Mouse (Mus musculus): ENCODE measurements at regions not wholly inside any gene's neighbourhood (a gene's known extent, or its start where the extent isn't known, plus 50 kb on each side); places are given as distances from the start of the nearest gene placed in this dataset.
A peak's percentile ranks its signal among the peaks of the same experiment; 100 is the strongest.

DNA sequence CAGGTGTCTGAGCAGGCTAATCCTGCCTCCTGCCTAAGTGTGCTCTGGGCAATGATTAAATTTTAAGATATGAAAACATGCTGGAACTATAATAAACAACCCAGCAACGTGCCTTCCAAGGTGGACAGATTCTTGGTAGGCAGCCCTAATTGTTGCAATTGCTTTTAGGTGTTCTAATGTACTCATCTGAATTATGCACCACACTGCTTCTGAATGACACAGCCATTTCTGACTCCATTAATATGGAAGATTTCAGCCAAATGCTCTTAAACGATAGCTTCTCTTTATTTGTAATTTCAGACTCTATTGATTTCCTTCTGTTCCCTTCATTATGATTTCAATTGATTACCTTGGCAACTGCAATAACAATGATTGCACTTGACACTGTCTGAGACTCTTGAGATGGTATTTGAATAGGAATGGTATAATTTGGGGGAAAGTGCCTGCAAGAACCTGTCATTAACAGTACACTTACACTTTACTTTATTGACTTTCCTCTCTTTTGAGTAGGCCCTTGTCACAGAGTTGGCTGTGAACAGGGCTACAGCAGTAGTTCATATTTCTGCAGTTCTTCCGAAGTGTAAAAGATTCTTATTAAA, 422.8 kb upstream of the Dmac1 start:
- no peak overlapping the region for H3K27ac ChIP-seq
- no peak overlapping the region for H3K4me2 ChIP-seq (ENCODE audit: low read length)
- no peaks in the 10 kb centered on the region for H3K27me3 ChIP-seq (ENCODE audit: insufficient read depth, low read length)
- 74% methylated on average over 3 of the region's 3 CpGs for WGBS
- no peak for TF ChIP-seq CTCF (IDR thresholded peaks at IDR 0.05; ENCODE audit: low read depth)
- no peaks in the 10 kb centered on the region for H3K4me1 ChIP-seq (replicated peaks; ENCODE audit: insufficient read depth, low read length)
- no peaks in the 10 kb centered on the region for H3K36me3 ChIP-seq (ENCODE audit: insufficient read depth, low read length)
- H3K4me3 ChIP-seq (replicated peaks; ENCODE audit: low read depth, low read length) = no peak overlapping the region
- ATAC-seq (replicated peaks; ENCODE audit: low FRiP score, low read depth) (no peak), DNase-seq (ENCODE audit: low spot score) (no peak)
- H3K9me3 ChIP-seq (replicated peaks; ENCODE audit: low read length) = no peaks in the 10 kb centered on the region
- no peak overlapping the region for H3K9ac ChIP-seq (ENCODE audit: low read depth, low read length)

DNA sequence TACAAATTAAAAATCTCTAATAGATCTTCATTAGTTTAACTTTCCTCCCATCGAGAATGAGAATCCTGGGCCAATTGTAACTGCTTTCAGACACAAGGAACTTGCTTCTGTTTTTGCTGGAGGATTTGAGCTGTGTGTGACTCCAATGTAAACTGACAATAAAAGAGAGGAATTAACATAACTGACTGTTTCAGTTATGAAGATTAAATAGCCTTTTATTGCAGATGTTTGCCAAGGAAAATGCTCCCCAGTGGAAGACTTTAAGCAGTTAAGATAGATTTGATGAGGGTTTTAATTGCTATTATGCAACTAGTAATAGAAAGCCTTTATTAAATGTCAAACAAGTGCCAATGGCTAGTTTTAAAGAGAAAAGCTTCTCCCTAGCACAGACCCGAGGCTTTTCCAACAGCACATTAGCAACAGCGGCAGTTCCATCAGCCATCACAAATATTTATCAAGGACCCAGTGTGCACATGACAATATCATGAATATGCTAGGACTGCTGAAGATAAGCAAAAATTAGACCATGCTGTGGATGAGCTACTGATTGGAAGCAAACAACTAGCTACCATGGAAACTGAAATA, 398.6 kb upstream of the Dmac1 start:
- H3K4me1 ChIP-seq (replicated peaks; ENCODE audit: insufficient read depth, low read length) = no peaks in the 10 kb centered on the region
- DNase-seq (ENCODE audit: low spot score) (peak; percentile 2), ATAC-seq (replicated peaks; ENCODE audit: low FRiP score, low read depth) (no peak)
- no peak for TF ChIP-seq CTCF (IDR thresholded peaks at IDR 0.05; ENCODE audit: low read depth)
- H3K9me3 ChIP-seq (replicated peaks; ENCODE audit: low read length) = no peaks in the 10 kb centered on the region
- H3K27me3 ChIP-seq (ENCODE audit: insufficient read depth, low read length) = no peaks in the 10 kb centered on the region
- H3K4me2 ChIP-seq (ENCODE audit: low read length) = no peak overlapping the region
- no peak overlapping the region for H3K9ac ChIP-seq (ENCODE audit: low read depth, low read length)
- H3K36me3 ChIP-seq (ENCODE audit: insufficient read depth, low read length) = no peaks in the 10 kb centered on the region
- no peak overlapping the region for H3K4me3 ChIP-seq (replicated peaks; ENCODE audit: low read depth, low read length)
- 69% methylated on average over 3 of the region's 3 CpGs for WGBS
- no peak overlapping the region for H3K27ac ChIP-seq

DNA sequence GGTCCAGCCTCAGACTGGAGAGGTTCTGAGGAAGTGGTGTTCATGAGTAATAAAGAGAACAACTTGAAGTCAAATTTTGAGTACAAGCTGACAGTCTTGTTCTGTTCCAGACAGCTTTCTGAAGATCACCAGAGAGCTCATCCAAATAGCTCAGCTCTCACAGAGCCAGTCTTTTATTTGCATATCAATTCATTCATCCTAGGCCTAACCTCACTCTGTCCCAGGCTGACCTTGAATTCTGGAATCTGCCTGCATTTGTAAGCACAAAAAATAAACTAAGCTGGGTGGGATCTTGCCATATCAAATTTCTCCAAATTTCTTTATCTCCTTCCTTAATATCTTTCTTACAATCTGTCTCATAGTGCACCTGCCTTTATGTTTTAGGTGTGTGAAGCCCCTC, 362.9 kb upstream of the Dmac1 start:
- Histone ChIP-seq H3K4me1 (replicated peaks; ENCODE audit: insufficient read depth, low read length) (no peaks in the 10 kb centered on the region), H3K9me3 (replicated peaks; ENCODE audit: low read length) (no peaks in the 10 kb centered on the region), H3K36me3 (ENCODE audit: insufficient read depth, low read length) (no peaks in the 10 kb centered on the region), H3K4me3 (replicated peaks; ENCODE audit: low read depth, low read length) (no peak overlapping the region), H3K4me2 (ENCODE audit: low read length) (no peak overlapping the region), H3K27ac (no peak overlapping the region), H3K27me3 (ENCODE audit: insufficient read depth, low read length) (no peaks in the 10 kb centered on the region), H3K9ac (ENCODE audit: low read depth, low read length) (no peak overlapping the region)
- no peak for TF ChIP-seq CTCF (IDR thresholded peaks at IDR 0.05; ENCODE audit: low read depth)
- ATAC-seq (replicated peaks; ENCODE audit: low FRiP score, low read depth) = no peak
- no peak for DNase-seq (ENCODE audit: low spot score)

DNA sequence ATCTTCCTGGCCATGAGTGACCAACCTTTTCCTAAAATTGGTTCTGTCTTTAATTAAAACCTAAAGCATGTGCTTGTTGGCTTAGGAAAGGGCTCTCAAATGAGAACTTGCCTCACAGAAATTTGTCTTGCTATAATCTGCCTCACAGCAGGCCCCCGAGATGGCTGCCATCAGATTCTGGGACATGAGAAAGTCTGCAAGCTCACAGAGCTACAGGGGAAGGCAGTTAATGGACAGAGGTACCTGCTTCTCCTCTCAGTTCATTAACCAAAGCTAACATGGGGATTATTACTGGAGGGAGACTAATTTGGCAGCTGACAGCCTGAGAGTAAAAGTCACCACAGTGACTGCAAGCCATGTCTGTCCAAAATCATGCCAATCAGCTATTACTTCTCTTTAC, 358.5 kb upstream of the Dmac1 start:
- ATAC-seq (replicated peaks; ENCODE audit: low FRiP score, low read depth) = no peak
- no peak for TF ChIP-seq CTCF (IDR thresholded peaks at IDR 0.05; ENCODE audit: low read depth)
- Histone ChIP-seq H3K4me3 (replicated peaks; ENCODE audit: low read depth, low read length) (no peak overlapping the region), H3K9ac (ENCODE audit: low read depth, low read length) (no peak overlapping the region), H3K27ac (no peak overlapping the region), H3K36me3 (ENCODE audit: insufficient read depth, low read length) (no peaks in the 10 kb centered on the region), H3K4me1 (replicated peaks; ENCODE audit: insufficient read depth, low read length) (no peaks in the 10 kb centered on the region), H3K4me2 (ENCODE audit: low read length) (no peak overlapping the region), H3K9me3 (replicated peaks; ENCODE audit: low read length) (no peaks in the 10 kb centered on the region), H3K27me3 (ENCODE audit: insufficient read depth, low read length) (no peaks in the 10 kb centered on the region)
- 54% methylated on average over 1 of the region's 1 CpGs for WGBS
- no peak for DNase-seq (ENCODE audit: low spot score)

DNA sequence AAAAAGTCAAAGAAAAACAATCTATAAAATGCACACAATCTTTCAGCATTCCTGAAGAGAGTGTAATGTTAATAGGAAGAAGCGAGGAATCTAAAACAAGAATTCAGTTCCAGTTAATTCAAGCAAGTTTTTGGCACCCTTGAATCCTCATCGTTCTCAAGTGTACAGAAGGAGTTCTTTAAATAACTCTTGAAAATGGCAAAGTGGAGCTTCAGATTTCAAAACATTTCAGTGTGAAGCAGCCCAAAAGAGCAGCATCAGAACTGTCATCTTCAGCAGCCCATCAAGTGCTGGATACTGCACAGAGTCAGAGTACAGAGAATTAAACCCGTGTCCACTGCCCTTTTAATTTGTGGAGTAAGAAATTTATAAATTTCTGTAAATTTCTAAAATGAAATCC, 311.8 kb upstream of the Dmac1 start:
- DNase-seq (ENCODE audit: low spot score) (no peak), ATAC-seq (replicated peaks; ENCODE audit: low FRiP score, low read depth) (no peak)
- no peak for TF ChIP-seq CTCF (IDR thresholded peaks at IDR 0.05; ENCODE audit: low read depth)
- H3K9ac ChIP-seq (ENCODE audit: low read depth, low read length) = no peak overlapping the region
- H3K4me3 ChIP-seq (replicated peaks; ENCODE audit: low read depth, low read length) = no peak overlapping the region
- no peaks in the 10 kb centered on the region for H3K9me3 ChIP-seq (replicated peaks; ENCODE audit: low read length)
- no peak overlapping the region for H3K4me2 ChIP-seq (ENCODE audit: low read length)
- 68% methylated on average over 3 of the region's 3 CpGs for WGBS
- no peaks in the 10 kb centered on the region for H3K4me1 ChIP-seq (replicated peaks; ENCODE audit: insufficient read depth, low read length)
- H3K36me3 ChIP-seq (ENCODE audit: insufficient read depth, low read length) = no peaks in the 10 kb centered on the region
- no peak overlapping the region for H3K27ac ChIP-seq
- no peaks in the 10 kb centered on the region for H3K27me3 ChIP-seq (ENCODE audit: insufficient read depth, low read length)

DNA sequence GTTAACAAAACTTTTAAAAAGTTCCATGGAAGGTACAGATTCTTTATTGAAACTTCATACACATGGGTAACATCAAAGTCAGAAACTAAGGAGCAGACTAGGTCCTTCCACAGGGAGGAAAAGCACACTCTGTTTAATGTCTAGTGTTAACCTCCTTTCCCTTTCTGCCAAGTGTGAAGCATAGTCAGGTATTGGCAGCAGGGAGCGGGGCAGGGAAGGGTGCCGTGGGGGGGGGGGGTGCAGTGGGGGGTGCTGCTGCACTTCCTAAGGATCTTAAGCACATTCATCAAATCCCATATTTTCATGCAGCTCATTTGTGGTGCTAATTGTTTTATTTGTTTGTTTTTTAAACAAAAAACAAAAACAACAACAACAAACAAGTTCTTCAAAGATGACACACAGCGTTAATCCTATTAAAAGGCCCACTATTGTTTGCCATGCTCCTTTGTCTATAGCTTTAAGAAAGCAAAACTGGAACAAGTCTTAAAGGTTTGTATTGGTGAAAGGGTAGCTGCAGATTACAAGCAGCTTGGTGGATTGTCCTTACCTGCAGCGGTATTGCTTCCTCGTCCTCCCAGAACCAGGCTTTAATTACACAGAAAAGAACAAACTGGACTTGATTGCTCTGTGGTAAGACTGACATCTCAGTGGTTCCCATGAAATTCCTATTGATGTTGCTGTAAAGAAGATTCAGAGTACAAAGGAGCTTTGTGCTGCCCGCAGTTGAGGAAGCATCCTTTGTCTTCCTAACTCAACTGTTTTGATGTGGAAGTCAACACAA, 310.2 kb upstream of the Dmac1 start:
- no peak for TF ChIP-seq CTCF (IDR thresholded peaks at IDR 0.05; ENCODE audit: low read depth)
- H3K4me3 ChIP-seq (replicated peaks; ENCODE audit: low read depth, low read length) = no peak overlapping the region
- no peak overlapping the region for H3K27ac ChIP-seq
- H3K27me3 ChIP-seq (ENCODE audit: insufficient read depth, low read length) = no peaks in the 10 kb centered on the region
- H3K4me1 ChIP-seq (replicated peaks; ENCODE audit: insufficient read depth, low read length) = no peaks in the 10 kb centered on the region
- H3K9ac ChIP-seq (ENCODE audit: low read depth, low read length) = no peak overlapping the region
- 68% methylated on average over 6 of the region's 6 CpGs for WGBS
- no peaks in the 10 kb centered on the region for H3K9me3 ChIP-seq (replicated peaks; ENCODE audit: low read length)
- no peak overlapping the region for H3K4me2 ChIP-seq (ENCODE audit: low read length)
- no peak for ATAC-seq (replicated peaks; ENCODE audit: low FRiP score, low read depth)
- H3K36me3 ChIP-seq (ENCODE audit: insufficient read depth, low read length) = no peaks in the 10 kb centered on the region
- DNase-seq (ENCODE audit: low spot score) = no peak
